Mouse (Mus musculus): ENCODE data around the gene Aire.
A peak's percentile ranks its signal among the peaks of the same experiment; 100 is the strongest.

The Aire gene

GRCm38 (mm10) chr10:78009945-78010293, 33.5 kb downstream of the Aire start, which contains the start of gene Pfkl:
Pfkl (minus strand) TSS chr10:78010083.
- peak; percentile 57 for DNase-seq (ENCODE audit: extremely low spot score, low read depth, low spot score)

DNA sequence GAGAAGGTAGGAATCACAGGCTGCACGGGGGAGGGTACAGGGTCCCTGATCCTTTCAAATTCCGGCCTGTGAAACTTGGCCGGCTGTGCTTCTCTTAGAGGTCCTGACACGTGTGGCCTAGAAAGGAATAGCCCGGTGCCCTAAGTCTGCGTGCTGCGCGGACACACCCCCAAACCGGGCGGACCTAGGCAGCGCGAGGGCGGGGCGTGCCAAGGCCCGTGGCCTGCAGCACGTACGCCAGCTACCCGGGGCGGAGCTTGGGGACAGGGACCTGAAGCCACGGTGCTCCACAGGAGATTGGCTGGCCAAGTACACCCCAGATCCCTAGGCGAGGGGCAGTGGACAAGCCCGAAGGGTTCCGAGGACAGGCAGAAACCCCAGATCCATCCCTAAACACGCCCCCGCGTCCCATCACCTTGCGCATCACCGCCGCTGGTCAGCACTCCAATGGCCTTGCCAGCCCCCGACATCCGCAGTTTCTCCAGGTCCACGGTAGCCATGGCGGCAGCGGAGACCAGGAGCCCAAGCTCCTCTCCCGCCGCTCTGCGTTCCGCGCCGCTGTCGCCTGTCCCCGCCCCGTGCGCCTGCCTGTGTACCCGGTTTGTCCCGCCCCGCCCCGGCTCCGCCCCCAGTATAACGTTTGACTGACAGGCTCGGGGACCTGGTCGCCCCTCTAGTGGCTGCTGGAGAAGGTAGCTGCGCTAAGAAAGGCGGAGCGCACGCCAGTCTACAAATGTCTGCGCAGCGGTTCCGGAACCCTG, 34.0 kb downstream of the Aire start:
- DNase-seq (ENCODE audit: extremely low spot score, low read depth, low spot score): peak; percentile 64

- DNase-seq (ENCODE audit: extremely low spot score, low read depth, low spot score): no peak
Observed at GRCm38 (mm10) chr10:78008169-78008568, 35.2 kb downstream of the Aire start.

DNA sequence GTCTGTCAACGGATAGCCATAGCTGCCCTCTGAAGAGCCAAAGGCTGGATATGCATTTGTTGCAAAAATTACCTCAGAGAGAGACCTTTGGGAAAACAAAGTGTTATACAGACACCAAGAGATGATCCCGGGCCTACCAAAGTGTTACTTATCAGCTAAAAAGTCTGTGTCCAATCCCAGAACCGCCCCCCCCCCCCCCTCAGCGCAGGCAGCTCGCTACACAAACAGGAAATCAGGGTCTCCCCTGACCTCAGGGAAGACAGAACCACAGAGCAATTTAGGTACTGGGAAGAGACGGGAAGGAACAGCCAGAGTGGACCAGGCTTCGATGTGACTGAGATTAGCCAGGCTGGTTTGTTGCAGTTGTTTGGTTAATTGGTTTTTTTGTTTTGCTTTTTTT, 36.2 kb downstream of the Aire start:
- DNase-seq (ENCODE audit: extremely low spot score, low read depth, low spot score): no peak

GRCm38 (mm10) chr10:78005791-78006438, 37.5 kb downstream of the Aire start:
- no peak for DNase-seq (ENCODE audit: extremely low spot score, low read depth, low spot score)

DNA sequence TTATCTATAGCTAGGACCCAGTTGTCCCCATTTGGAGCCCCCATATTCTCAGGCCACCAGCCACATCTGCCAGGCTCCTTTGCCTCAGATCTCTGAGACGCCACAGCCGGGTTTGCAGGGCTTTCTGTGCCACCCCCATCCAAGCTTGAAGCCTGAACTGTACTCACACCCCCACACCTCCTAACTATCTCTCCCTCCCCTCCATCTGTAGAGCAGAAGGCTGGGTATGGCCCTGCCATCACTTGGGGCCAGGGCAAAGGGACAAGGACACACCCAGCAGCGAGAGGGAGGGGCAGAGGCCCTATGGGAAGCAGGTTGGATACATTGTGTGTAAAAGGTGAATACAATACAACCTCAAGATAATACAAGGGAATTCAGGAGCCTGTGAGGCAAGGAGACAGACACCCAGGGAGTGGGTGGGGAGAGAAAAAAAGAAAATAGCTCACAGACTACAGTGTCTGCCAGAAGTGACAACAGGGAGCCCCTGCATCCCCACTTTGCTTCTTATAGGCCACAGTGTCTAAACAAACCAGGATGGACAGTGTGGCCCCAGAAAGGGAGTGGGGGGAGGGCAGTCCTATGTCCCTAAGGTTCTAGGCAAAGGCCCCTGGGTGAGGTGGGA, 38.8 kb downstream of the Aire start:
- no peak for DNase-seq (ENCODE audit: extremely low spot score, low read depth, low spot score)

GRCm38 (mm10) chr10:78002316-78002715, 41.1 kb downstream of the Aire start:
- no peak for DNase-seq (ENCODE audit: extremely low spot score, low read depth, low spot score)

DNA sequence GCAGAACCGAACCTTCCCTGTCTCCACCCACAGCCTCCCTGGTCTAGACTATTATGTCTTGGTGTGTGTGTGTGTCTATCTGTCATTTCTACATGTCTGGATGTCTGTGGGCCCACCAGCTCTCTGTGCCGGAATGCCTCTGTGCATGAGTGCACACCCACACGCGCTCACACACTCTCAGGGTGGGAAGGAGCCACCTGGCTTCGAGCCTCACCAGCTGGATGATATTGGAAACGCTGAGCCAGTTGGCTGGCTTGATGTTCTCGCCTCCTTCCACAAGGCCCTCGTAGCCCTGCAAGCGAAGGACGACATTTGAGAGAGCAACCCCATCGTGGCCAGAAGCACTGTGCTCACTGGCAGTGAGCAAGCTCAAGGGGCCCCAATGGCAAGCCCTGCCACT, 41.6 kb downstream of the Aire start:
- DNase-seq (ENCODE audit: extremely low spot score, low read depth, low spot score): no peak

DNA sequence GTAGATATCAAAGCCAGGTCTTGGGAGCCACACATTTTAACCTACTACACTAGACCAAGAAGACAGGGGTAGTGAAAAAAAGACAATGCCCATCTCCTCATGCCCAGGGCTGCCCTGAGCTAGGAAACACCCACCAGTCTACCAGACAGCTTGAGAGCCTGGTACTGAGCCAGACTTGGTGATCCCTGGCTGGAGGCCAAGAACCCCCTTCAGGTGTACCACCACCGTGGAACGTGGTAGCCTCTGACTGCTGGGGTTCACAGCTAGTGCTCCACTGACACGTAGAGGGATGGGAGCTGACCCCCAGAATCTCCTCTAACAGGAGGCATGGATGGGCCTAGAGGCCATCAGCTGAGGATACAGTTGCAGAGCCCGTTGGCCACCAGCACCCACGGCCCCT, 43.2 kb downstream of the Aire start:
- DNase-seq (ENCODE audit: extremely low spot score, low read depth, low spot score): no peak

GRCm38 (mm10) chr10:77995639-77996038, 47.8 kb downstream of the Aire start:
- DNase-seq (ENCODE audit: extremely low spot score, low read depth, low spot score): no peak

- no peak for DNase-seq (ENCODE audit: extremely low spot score, low read depth, low spot score)
Observed at GRCm38 (mm10) chr10:77985775-77986174, 57.6 kb downstream of the Aire start.

- peak; percentile 63 for DNase-seq (ENCODE audit: extremely low spot score, low read depth, low spot score)
Observed at GRCm38 (mm10) chr10:77984660-77985059, 58.8 kb downstream of the Aire start.

All from hindlimb bud, embryonic 11.5 days (tissue).